Mouse (Mus musculus) heart, adult 11 months (tissue): ENCODE measurements around the gene Nt5c3.

Experiments used
- DNase-seq: peaks from one replicate; pipeline ENCODE4 v3.0.0; 2022

Gene Nt5c3

GRCm38 (mm10) chr6:56923726-56924707, at the start of gene Nt5c3, which contains the start of gene Vmn1r4:
Gene Nt5c3 (minus strand): TSS chr6:56923932.
Gene Vmn1r4 (plus strand): TSS chr6:56924015.
- DNase-seq, result peak; percentile 100

GRCm38 (mm10) chr6:56969973-56970372, 46.2 kb upstream of the Nt5c3 start, which contains the start of gene Vmn1r5:
Gene Vmn1r5 (plus strand): TSS chr6:56970273.
- no peak for DNase-seq

DNA sequence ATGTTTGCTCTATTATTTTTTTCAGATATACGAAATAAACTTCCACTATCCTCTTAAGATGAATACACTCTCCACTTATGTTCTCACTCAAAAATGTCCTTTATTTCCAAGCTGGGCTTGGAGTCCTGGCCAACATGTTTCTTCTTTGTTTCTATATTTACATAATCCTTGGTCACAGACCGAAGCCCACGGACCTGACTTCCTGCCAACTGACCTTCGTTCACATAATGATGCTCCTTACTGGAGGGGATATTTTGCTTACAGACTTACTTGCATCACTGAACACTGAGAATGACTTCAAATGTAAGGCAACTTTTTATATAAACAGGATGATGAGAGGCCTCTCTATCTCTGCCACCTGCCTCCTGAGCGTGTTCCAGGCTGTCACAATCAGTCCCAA, 32.7 kb upstream of the Nt5c3 start:
- peak; percentile 37 for DNase-seq

GRCm38 (mm10) chr6:56934366-56934765, 10.6 kb upstream of the Nt5c3 start:
- DNase-seq, result no peak

- no peak for DNase-seq
Measured at GRCm38 (mm10) chr6:56932464-56932863, 8.7 kb upstream of the Nt5c3 start.

GRCm38 (mm10) chr6:56931648-56932415, 8.1 kb upstream of the Nt5c3 start:
- no peak for DNase-seq

DNA sequence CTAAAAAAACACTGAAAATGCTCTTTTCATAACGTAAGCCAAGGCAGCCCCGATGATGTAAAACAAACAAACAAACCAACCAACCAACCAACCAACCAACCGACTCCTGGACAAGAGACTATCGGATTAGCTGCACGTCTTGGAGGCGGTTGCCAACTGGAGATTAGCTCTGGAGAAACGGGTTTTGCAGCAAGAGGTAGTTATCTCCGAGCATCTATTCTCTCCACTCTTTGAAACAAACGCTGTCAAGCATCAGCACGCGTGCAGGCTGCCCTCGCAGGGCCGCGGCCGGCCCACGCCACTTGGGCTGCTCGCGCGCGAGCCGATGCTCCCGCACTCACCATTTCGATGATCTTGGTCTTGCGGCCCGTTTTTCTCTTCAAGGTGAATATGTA, 404 bp downstream of the Nt5c3 start:
- DNase-seq, result no peak

GRCm38 (mm10) chr6:56920222-56921092, 3.3 kb downstream of the Nt5c3 start:
- DNase-seq, result no peak

DNA sequence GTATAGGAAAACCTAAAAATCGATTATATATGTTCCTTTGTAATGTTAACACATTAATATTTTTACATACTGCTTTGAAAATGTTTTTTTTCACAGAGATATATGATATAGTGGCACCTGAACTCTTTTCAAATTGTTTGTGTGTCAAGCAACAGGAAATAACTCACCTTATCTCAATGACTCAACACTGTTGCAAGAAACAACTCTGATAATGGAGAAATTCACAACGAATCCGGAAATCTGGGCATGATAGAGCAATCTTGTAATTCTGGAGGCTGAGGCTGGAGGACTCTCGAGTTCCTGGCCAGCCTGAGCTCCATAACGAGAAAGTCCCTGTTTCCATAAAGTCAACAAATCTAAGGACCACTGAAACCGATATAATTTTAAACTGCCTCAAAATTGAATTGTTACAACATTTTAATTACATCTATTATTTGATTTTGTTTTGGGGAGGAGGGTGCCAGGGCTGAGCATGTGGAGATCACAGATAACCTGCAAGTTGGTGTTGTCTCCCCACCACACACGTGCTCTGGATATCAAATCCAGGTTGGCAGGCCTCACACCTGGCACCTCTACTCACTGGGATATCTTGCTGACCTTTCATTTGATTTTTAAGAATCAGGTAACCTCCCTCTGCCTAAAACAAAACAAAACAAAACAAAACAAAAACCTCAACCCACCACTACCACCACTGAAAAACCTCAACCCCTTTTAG, 4.2 kb downstream of the Nt5c3 start:
- DNase-seq, result no peak

GRCm38 (mm10) chr6:56917578-56918368, 6.0 kb downstream of the Nt5c3 start:
- peak; percentile 89 for DNase-seq

- DNase-seq, result no peak
Measured at GRCm38 (mm10) chr6:56916279-56916678, 7.5 kb downstream of the Nt5c3 start.

GRCm38 (mm10) chr6:56913092-56913858, 10.5 kb downstream of the Nt5c3 start:
- peak; percentile 51 for DNase-seq

DNA sequence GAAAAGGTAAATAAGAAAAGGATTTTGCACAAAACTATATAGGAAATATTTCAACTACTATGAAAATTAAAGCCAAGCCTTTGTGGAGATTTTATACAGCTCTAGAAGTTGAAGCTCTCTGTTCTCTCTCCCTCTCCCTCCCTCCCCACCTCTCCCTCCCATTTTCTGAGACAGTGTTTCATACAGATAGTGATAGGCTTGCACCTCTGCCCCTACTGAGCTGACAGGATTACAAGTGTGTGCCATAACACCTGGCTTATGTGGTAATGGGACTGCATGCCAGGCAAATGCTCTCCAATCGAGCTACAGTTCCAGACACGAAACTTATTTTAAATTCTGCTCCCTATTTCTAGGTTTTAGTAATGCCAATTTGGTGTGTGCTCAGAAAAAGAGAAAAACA, 12.8 kb downstream of the Nt5c3 start:
- peak; percentile 14 for DNase-seq

DNA sequence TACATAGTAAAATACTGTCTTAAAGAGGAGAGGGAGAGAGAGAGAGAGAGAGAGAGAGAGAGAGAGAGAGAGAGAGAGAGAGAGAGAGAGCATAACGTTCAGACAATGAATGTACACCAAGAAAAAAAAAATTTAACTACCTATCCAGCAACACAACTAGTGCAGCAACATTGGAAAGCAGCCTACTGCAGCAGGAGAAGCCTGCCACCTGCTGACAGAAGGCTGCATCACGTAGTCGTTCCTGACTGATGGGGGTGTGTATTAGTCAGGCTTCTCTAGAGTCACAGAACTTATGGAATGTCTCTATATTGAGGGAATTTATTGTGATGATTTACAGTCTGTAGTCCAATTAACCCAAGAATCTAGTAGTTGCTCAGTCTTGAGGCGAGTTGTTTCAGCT, 14.8 kb downstream of the Nt5c3 start:
- peak; percentile 92 for DNase-seq

- peak; percentile 6 for DNase-seq
Measured at GRCm38 (mm10) chr6:56908397-56908796, 15.3 kb downstream of the Nt5c3 start.

DNA sequence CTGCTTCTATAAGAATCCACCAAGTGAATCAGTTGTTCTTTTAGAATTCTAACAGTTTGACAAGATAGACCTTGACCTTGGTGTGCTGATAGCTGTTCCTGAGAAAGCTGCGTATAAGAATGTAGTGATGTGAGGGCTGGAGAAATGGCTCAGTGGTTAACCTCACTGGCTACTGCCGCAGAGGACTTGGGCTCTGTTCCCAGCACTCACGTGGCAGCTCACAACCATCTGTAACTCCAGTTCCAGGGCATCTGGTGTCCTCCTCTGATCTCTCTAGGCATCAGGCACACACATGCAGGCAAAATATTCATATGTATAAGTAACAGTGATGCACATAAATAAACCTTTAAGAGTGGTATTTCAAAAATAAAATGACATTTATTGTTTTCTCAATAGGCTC, 15.8 kb downstream of the Nt5c3 start:
- peak; percentile 88 for DNase-seq

- peak; percentile 68 for DNase-seq
Measured at GRCm38 (mm10) chr6:56906121-56906846, 17.4 kb downstream of the Nt5c3 start.

DNA sequence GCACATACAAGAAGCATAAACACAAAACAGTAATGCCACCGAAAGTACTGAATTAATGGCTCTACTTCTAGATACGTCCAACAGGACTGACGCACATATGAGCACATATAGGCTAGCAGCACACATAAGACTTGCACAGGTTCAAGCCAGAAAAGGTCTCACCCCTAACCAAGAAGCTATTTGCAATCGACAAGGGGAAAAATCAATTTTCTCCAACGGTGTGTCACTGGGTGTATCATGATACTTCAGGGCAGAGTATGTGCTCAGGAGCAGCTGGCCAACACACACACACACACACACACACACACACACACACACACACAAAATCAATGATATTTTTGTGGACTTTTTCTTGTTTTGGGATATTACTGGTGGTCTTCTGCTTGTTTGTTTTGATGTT, 18.2 kb downstream of the Nt5c3 start:
- peak; percentile 8 for DNase-seq

DNA sequence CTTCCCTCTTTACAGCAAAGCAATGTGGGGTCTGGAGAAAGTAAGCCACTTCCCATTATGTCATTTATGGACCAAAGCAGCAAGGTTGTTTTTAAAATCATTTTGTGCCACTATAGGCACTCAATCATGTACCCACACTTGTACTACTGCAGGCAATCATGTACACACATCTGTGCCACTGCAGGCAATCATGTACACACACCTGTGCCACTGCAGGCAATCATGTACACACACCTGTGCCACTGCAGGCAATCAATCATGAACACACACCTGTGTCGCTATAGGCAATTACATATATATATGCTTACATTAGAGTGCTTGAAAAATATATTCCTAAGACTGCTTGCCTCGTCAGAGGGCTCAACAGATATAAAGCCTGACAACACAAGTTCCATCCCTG, 18.8 kb downstream of the Nt5c3 start:
- peak; percentile 18 for DNase-seq

GRCm38 (mm10) chr6:56904330-56904729, 19.4 kb downstream of the Nt5c3 start:
- DNase-seq, result peak; percentile 54
